Mouse (Mus musculus) ES-E14 (cell line): ENCODE measurements around the gene Pappa. TPM values are rescaled to one million over a fixed set of nuclear protein-coding genes. Genes with fewer than 3 reads are reported as not detected.

ENCODE experiments used
- DNase-seq: peaks from one replicate; pipeline ENCODE4 v3.0.0-alpha.2; 2013; ENCODE audit warnings: low read depth, low spot score
- H3K27ac ChIP-seq: 2 replicates; pipeline ENCODE4 v1.5.1; 2012; ENCODE audit warnings: low read depth, mild to moderate bottlenecking, low read length, moderate library complexity, mixed read lengths; ENCODE audit not compliant: poor library complexity, insufficient read depth, severe bottlenecking
- H3K36me3 ChIP-seq: 2 replicates; pipeline ENCODE4 v1.6.1; 2012; ENCODE audit warnings: mild to moderate bottlenecking, low read length, moderate library complexity, mixed read lengths; ENCODE audit not compliant: control insufficient read depth, poor library complexity, insufficient read depth, severe bottlenecking
- H3K4me1 ChIP-seq, 2 experiments: fragments of 150-350 bp in 1 of 2; sonication (generic) in 1 of 2; 2 replicates each; pipeline ENCODE4 v1.6.1; 2012; ENCODE audit warnings: low read length in 2 of 2, mild to moderate bottlenecking in 1 of 2, mixed read lengths in 1 of 2; ENCODE audit not compliant: control insufficient read depth in 2 of 2, insufficient read depth in 2 of 2, poor library complexity in 1 of 2
- H3K4me3 ChIP-seq, 2 experiments: fragments of 150-350 bp in 1 of 2; sonication (generic) in 1 of 2; 2 replicates each; pipeline ENCODE4 v1.5.1; 2012; ENCODE audit warnings: low read length in 2 of 2, low read depth in 1 of 2, mild to moderate bottlenecking in 1 of 2, mixed read lengths in 1 of 2; ENCODE audit not compliant: insufficient read depth in 1 of 2, poor library complexity in 1 of 2, severe bottlenecking in 1 of 2
- H3K9ac ChIP-seq: 2 replicates; pipeline ENCODE4 v1.6.1; 2012; ENCODE audit warnings: low read depth, mild to moderate bottlenecking, low read length, mixed read lengths; ENCODE audit not compliant: poor library complexity, insufficient read depth, severe bottlenecking
- H3K9me3 ChIP-seq: fragments of 150-350 bp; sonication (generic); 2 replicates; pipeline ENCODE4 v1.6.1; 2012; ENCODE audit warnings: low read depth, mild to moderate bottlenecking, low read length; ENCODE audit not compliant: control insufficient read depth, insufficient read depth
- CHD2 ChIP-seq: IDR thresholded peaks from 2 replicates; pipeline ENCODE4 v1.6.1; 2014; ENCODE audit warnings: mild to moderate bottlenecking, low read depth, low read length, inconsistent platforms
- HCFC1 ChIP-seq: IDR thresholded peaks from 2 replicates; pipeline ENCODE4 v1.6.1; 2012; ENCODE audit warnings: low read length, inconsistent platforms, borderline replicate concordance; ENCODE audit not compliant: insufficient read depth
- MAFK ChIP-seq: IDR thresholded peaks from 2 replicates; pipeline ENCODE4 v1.6.1; 2014; ENCODE audit warnings: mild to moderate bottlenecking, low read depth, low read length, inconsistent platforms; ENCODE audit not compliant: insufficient read depth
- ZC3H11A ChIP-seq: IDR thresholded peaks from 2 replicates; pipeline ENCODE4 v1.6.1; 2012; ENCODE audit warnings: low read depth, mild to moderate bottlenecking, inconsistent platforms, low read length, borderline replicate concordance
- ZNF384 ChIP-seq: IDR thresholded peaks from 2 replicates; pipeline ENCODE4 v1.6.1; 2012; ENCODE audit warnings: low read depth, low read length, inconsistent platforms
- in situ Hi-C, 2 experiments: fragments of 600-800 bp; cut with MboI; formaldehyde crosslinking; loops; one replicate each; pipeline ENCODE4 v1.15.1; 2025; ENCODE audit warnings: low sequenced_read_pairs in 2 of 2, inconsistent platforms in 1 of 2; ENCODE audit not compliant: unreplicated experiment in 2 of 2
- total RNA-seq: library from RNA; depleted of rRNA; stranded (reverse); fragments of 300-350 nt; gene quantifications from 2 replicates; pipeline ENCODE4 v1.2.3, GENCODE M21; 2012

The Pappa gene
- total RNA-seq, 1 experiment = 0.98 TPM

- H3K9me3 ChIP-seq = no peaks in the 10 kb centered on the region
- DNase-seq = no peak
- H3K36me3 ChIP-seq = no peaks in the 10 kb centered on the region
- H3K27ac ChIP-seq = no peak overlapping the region
- H3K4me1 ChIP-seq = no peaks in the 10 kb centered on the region
- in situ Hi-C loops = no loop called here
- no peak overlapping the region for H3K9ac ChIP-seq
- H3K4me3 ChIP-seq = no peak overlapping the region
- TF ChIP-seq CHD2 (no peak), ZC3H11A (no peak), MAFK (no peak), ZNF384 (no peak), HCFC1 (no peak)
Observed at GRCm38 (mm10) chr4:65174505-65174904, 50.5 kb downstream of the Pappa start.

DNA sequence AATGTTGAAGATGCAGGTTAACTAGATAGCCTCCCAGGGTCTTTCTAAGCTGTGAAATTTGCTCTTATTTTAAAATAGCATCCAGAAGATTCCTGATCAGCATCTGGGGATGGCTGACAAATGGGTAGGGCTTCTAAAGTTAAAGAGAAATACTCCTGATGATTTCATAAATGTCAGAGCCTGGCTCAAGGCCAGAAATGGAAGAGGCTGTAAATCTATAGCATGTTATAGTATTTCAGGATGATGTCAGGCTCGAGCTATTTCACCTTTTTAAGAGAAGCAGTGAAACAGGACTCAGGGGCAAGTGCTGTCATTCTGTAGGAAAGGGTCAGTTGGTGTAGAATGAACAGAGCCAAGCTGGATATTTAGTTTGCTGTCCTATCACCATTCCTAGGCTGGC, 54.2 kb downstream of the Pappa start:
- Histone ChIP-seq H3K36me3 (no peaks in the 10 kb centered on the region), H3K9me3 (no peaks in the 10 kb centered on the region), H3K4me3 (no peak overlapping the region), H3K9ac (no peak overlapping the region), H3K27ac (no peak overlapping the region), H3K4me1 (no peaks in the 10 kb centered on the region)
- no peak for DNase-seq
- in situ Hi-C loops = no loop called here
- TF ChIP-seq ZC3H11A (no peak), ZNF384 (no peak), CHD2 (no peak), HCFC1 (no peak), MAFK (no peak)

DNA sequence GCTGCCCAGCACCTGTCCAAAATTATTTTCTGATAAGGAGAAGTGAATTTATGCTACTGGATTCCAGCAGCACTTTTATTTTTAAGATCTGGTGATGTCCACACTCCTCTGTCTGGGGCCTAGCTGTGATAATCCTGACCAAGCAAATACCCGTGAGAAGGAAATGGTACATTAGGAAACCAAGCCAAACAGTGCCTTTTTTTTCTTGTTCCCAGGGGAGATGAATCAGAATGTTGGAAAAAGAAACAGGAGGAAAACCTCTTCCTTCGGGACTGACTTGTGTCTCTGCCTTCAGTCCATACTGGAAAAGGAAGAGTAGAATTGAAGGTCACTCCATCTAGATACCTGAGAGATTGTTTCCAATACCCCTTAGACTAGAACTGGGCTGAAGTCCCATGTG, 63.3 kb downstream of the Pappa start:
- in situ Hi-C loops = no loop called here
- H3K9ac ChIP-seq = no peak overlapping the region
- no peaks in the 10 kb centered on the region for H3K36me3 ChIP-seq
- no peak overlapping the region for H3K4me3 ChIP-seq
- H3K9me3 ChIP-seq = no peaks in the 10 kb centered on the region
- TF ChIP-seq MAFK (no peak), HCFC1 (no peak), ZNF384 (no peak), ZC3H11A (no peak), CHD2 (no peak)
- H3K4me1 ChIP-seq = no peaks in the 10 kb centered on the region
- H3K27ac ChIP-seq = no peak overlapping the region
- no peak for DNase-seq

DNA sequence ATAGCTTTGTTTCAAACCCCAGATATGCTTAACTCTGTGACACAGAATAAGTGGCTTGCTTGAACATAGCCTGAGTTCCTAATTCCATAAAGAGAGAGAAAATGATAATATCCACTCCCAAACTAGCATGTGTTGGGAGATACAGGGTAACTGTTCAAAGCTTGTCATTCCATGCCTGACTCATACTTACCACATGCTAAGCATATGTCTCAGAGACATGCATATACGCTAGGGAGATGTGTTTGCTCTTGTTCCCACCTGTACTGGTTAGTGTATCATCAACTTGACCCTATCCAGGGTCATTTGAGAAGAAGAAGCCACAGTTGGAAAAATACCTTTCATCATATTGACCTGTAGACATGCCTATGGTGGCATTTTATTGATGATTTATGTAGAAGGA, 63.7 kb downstream of the Pappa start:
- TF ChIP-seq MAFK (no peak), ZNF384 (no peak), HCFC1 (no peak), CHD2 (no peak), ZC3H11A (no peak)
- no peak overlapping the region for H3K9ac ChIP-seq
- DNase-seq = no peak
- no peak overlapping the region for H3K27ac ChIP-seq
- no peaks in the 10 kb centered on the region for H3K36me3 ChIP-seq
- no peaks in the 10 kb centered on the region for H3K4me1 ChIP-seq
- no peaks in the 10 kb centered on the region for H3K9me3 ChIP-seq
- in situ Hi-C loops = no loop called here
- H3K4me3 ChIP-seq = no peak overlapping the region

- in situ Hi-C loops = no loop called here
- H3K9ac ChIP-seq = no peak overlapping the region
- no peaks in the 10 kb centered on the region for H3K4me1 ChIP-seq
- H3K27ac ChIP-seq = no peak overlapping the region
- no peak overlapping the region for H3K4me3 ChIP-seq
- H3K9me3 ChIP-seq = no peaks in the 10 kb centered on the region
- no peaks in the 10 kb centered on the region for H3K36me3 ChIP-seq
- DNase-seq = no peak
- no peak for TF ChIP-seq ZNF384
- TF ChIP-seq ZC3H11A = no peak
- TF ChIP-seq HCFC1 = no peak
- TF ChIP-seq CHD2 = no peak
- no peak for TF ChIP-seq MAFK
Observed at GRCm38 (mm10) chr4:65188921-65189485, 65.0 kb downstream of the Pappa start.
